Mouse (Mus musculus) myocyte (in vitro differentiated cells): ENCODE data around the gene Ninj2. TPM values are rescaled to one million over a fixed set of nuclear protein-coding genes. Genes with fewer than 3 reads are reported as not detected.

Experiments used
- H3K27me3 ChIP-seq: one replicate; pipeline ENCODE4 v1.6.1; 2011; ENCODE audit not compliant: control insufficient read depth, insufficient read depth, insufficient read length
- H3K36me3 ChIP-seq: one replicate; pipeline ENCODE4 v1.6.1; 2011; ENCODE audit not compliant: control insufficient read depth, insufficient read depth
- H3K4me2 ChIP-seq: one replicate; pipeline ENCODE4 v1.6.1; 2011; ENCODE audit warnings: low read depth, control low read depth
- H3K4me3 ChIP-seq: one replicate; pipeline ENCODE4 v1.5.1; 2011; ENCODE audit warnings: mild to moderate bottlenecking, control low read depth, moderate library complexity
- H3K79me2 ChIP-seq: one replicate; pipeline ENCODE4 v1.6.1; 2011; ENCODE audit not compliant: control insufficient read depth, insufficient read depth
- H3ac ChIP-seq: one replicate; pipeline ENCODE4 v1.6.1; 2011; ENCODE audit not compliant: control insufficient read depth, insufficient read length
- CEBPB ChIP-seq: IDR thresholded peaks from 2 replicates; pipeline ENCODE4 v1.6.1; 2011; ENCODE audit warnings: mild to moderate bottlenecking, moderate library complexity; ENCODE audit not compliant: poor library complexity, insufficient read depth, severe bottlenecking
- E2F4 ChIP-seq: IDR thresholded peaks from one replicate; pipeline ENCODE4 v1.6.1; 2011; ENCODE audit warnings: mild to moderate bottlenecking, control low read depth, moderate library complexity; ENCODE audit not compliant: insufficient read depth
- MAX ChIP-seq: IDR thresholded peaks from one replicate; pipeline ENCODE4 v1.6.1; 2011; ENCODE audit warnings: low read depth, mild to moderate bottlenecking, control low read depth
- MYOD1 ChIP-seq, 3 experiments: IDR thresholded peaks; one replicate each; pipeline ENCODE4 v1.6.1; 2011; ENCODE audit warnings: control low read depth in 2 of 3, low read depth in 2 of 3, mild to moderate bottlenecking in 2 of 3, moderate library complexity in 1 of 3; ENCODE audit not compliant: insufficient read length in 2 of 3, control insufficient read depth in 1 of 3
- MYOG ChIP-seq, 3 experiments: IDR thresholded peaks; one replicate each; pipeline ENCODE4 v1.6.1; 2011; ENCODE audit warnings: control low read depth in 2 of 3, low read depth in 2 of 3, mild to moderate bottlenecking in 2 of 3; ENCODE audit not compliant: insufficient read length in 2 of 3, control insufficient read depth in 1 of 3, insufficient read depth in 1 of 3
- POLR2A ChIP-seq: IDR thresholded peaks from one replicate; pipeline ENCODE4 v1.6.1; 2011; ENCODE audit warnings: low read depth, mild to moderate bottlenecking, control low read depth, moderate library complexity; ENCODE audit not compliant: insufficient read length
- POLR2AphosphoS2 ChIP-seq: IDR thresholded peaks from one replicate; pipeline ENCODE4 v1.6.1; 2011; ENCODE audit warnings: low read depth, control low read depth; ENCODE audit not compliant: insufficient read length
- REST ChIP-seq: IDR thresholded peaks from one replicate; pipeline ENCODE4 v1.6.1; 2011; ENCODE audit warnings: mild to moderate bottlenecking, control low read depth, moderate library complexity; ENCODE audit not compliant: insufficient read depth, insufficient read length
- TCF12 ChIP-seq: IDR thresholded peaks from one replicate; pipeline ENCODE4 v1.6.1; 2011; ENCODE audit warnings: mild to moderate bottlenecking, control low read depth; ENCODE audit not compliant: poor library complexity, insufficient read depth, severe bottlenecking
- TCF3 ChIP-seq: IDR thresholded peaks from one replicate; pipeline ENCODE4 v1.6.1; 2011; ENCODE audit warnings: low read depth, control low read depth; ENCODE audit not compliant: insufficient read length
- USF1 ChIP-seq: IDR thresholded peaks from one replicate; pipeline ENCODE4 v1.6.1; 2011; ENCODE audit warnings: low read depth, mild to moderate bottlenecking, control low read depth, moderate library complexity
- polyA plus RNA-seq: library from polyadenylated mRNA; unstranded; fragments of >200 nt; fragmentation: generic; extraction: Trizol; gene quantifications from one replicate; pipeline ENCODE4 v1.2.1, GENCODE M21; 2012; ENCODE audit warnings: missing spikeins

Ninj2 gene
- polyA plus RNA-seq, 1 experiment: 0.05 TPM

DNA sequence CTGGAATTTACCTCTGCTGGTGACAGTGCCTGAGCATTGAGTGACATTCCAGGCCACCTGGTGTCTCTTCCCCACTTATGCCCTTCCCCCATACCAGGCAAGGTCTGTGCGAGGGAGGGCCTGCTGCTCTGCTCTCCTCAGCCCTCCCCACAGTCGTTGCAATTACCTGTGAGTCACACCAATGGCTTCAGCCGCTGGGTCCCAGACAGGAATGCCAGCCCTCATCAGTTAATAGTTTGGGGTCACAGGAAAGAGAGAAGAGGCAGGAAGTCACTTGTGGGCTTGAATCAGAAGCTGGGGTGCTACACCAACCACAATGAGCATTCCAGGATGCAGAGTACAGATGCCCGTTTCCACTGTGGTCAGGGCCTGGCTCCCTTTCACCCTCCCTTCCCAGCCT lies 41.6 kb downstream of the Ninj2 start:
- Histone ChIP-seq H3K79me2 (no peaks in the 10 kb centered on the region), H3K4me2 (peak overlapping the region; percentile 87), H3ac (no peak overlapping the region), H3K36me3 (no peaks in the 10 kb centered on the region), H3K4me3 (no peak overlapping the region), H3K27me3 (no peaks in the 10 kb centered on the region)
- TF ChIP-seq E2F4: no peak
- TF ChIP-seq TCF12: no peak
- TF ChIP-seq MYOD1 (IDR thresholded peaks at IDR 0.05; ENCODE audit: control insufficient read depth in 1 of 3, insufficient read length in 2 of 3, low read depth in 2 of 3): peak in 2 of 3 experiments; percentile 16 to 91
- no peak for TF ChIP-seq MAX
- no peak for TF ChIP-seq POLR2AphosphoS2

GRCm38 (mm10) chr6:120145439-120145838 lies 52.3 kb downstream of the Ninj2 start:
- Histone ChIP-seq H3K4me2 (peak overlapping the region; percentile 62), H3ac (no peak overlapping the region), H3K79me2 (no peaks in the 10 kb centered on the region), H3K36me3 (no peaks in the 10 kb centered on the region), H3K4me3 (no peak overlapping the region), H3K27me3 (no peaks in the 10 kb centered on the region)
- TF ChIP-seq MAX (no peak), CEBPB (peak; percentile 90), E2F4 (no peak)

DNA sequence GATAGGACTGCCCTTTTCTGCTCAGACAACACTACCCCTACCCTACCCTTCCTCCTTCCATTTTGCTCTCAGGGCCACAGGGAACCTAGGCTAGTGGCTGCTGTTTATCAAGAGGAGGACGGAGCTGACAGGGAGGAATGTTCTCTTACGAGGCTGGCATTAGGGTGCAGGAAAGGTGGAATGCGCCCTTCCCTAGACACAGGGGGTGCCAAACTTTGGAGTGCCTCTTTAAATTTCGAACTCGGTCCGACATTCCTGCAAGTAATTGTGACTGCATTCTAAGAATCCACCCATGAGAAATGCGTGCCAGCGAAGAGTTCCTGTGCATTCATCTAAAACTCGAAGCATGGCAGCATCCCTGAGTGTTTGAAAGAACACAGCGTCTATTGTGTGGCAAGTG lies 53.5 kb downstream of the Ninj2 start:
- H3K27me3 ChIP-seq: no peaks in the 10 kb centered on the region
- no peak overlapping the region for H3K4me3 ChIP-seq
- H3ac ChIP-seq: no peak overlapping the region
- no peaks in the 10 kb centered on the region for H3K79me2 ChIP-seq
- no peak for TF ChIP-seq USF1
- no peak for TF ChIP-seq E2F4
- TF ChIP-seq MYOD1 (IDR thresholded peaks at IDR 0.05; ENCODE audit: control insufficient read depth in 1 of 3, insufficient read length in 2 of 3, low read depth in 2 of 3): no peak
- TF ChIP-seq TCF12: no peak
- H3K36me3 ChIP-seq: no peaks in the 10 kb centered on the region
- no peak overlapping the region for H3K4me2 ChIP-seq

GRCm38 (mm10) chr6:120147411-120147810 lies 54.3 kb downstream of the Ninj2 start:
- H3K27me3 ChIP-seq: no peaks in the 10 kb centered on the region
- TF ChIP-seq POLR2AphosphoS2: no peak
- no peak for TF ChIP-seq TCF3
- no peak for TF ChIP-seq POLR2A
- no peaks in the 10 kb centered on the region for H3K79me2 ChIP-seq
- no peak overlapping the region for H3ac ChIP-seq
- H3K4me2 ChIP-seq: no peak overlapping the region
- H3K4me3 ChIP-seq: no peak overlapping the region
- H3K36me3 ChIP-seq: no peaks in the 10 kb centered on the region

- TF ChIP-seq TCF3: no peak
- TF ChIP-seq E2F4: no peak
- no peak for TF ChIP-seq MYOG (IDR thresholded peaks at IDR 0.05; ENCODE audit: control insufficient read depth in 1 of 3, insufficient read depth in 1 of 3, insufficient read length in 2 of 3, low read depth in 2 of 3)
- no peak for TF ChIP-seq TCF12
- TF ChIP-seq POLR2A: no peak
- no peak for TF ChIP-seq REST
- H3ac ChIP-seq: no peak overlapping the region
- H3K36me3 ChIP-seq: no peaks in the 10 kb centered on the region
- no peak overlapping the region for H3K4me3 ChIP-seq
- H3K27me3 ChIP-seq: no peaks in the 10 kb centered on the region
- no peak overlapping the region for H3K4me2 ChIP-seq
- H3K79me2 ChIP-seq: no peaks in the 10 kb centered on the region
These were observed 55.7 kb downstream of the Ninj2 start for GRCm38 (mm10) chr6:120148716-120149392.

DNA sequence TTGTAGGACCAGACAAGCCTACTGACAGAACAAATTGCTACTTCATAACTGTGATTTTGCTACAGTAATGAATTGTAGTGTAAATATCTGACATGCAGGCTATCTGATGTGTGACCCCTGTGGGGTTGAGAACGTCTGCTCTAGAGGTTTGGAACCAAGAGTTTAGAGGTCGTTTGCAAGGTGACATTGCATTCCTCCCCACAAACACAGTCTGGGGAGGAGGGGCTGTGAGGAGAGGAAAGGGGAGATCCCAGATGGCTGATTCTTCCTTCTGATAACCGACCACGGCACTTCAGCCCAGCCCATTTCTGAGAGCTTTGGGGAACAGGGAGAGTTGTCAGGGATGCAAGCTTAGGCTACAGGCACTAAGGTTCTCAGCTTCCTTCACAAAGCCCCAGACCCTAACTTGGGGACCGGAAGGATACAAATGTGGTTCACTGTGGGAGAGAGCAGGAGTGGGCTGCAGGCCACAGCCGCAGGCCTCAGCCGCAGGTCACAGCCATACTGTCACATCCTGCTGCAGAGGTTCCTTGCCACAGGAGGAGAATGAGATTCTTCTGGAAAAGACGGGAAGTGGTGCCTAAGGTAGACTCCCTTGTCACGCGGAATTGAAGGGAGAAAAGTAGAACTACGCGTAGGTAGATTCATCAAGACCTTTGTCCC lies 56.4 kb downstream of the Ninj2 start:
- no peaks in the 10 kb centered on the region for H3K79me2 ChIP-seq
- no peaks in the 10 kb centered on the region for H3K27me3 ChIP-seq
- TF ChIP-seq TCF12 (no peak), MAX (no peak), POLR2AphosphoS2 (no peak), MYOG (IDR thresholded peaks at IDR 0.05; ENCODE audit: control insufficient read depth in 1 of 3, insufficient read depth in 1 of 3, insufficient read length in 2 of 3, low read depth in 2 of 3) (no peak), CEBPB (no peak), TCF3 (no peak)
- H3K4me3 ChIP-seq: no peak overlapping the region
- H3ac ChIP-seq: no peak overlapping the region
- no peak overlapping the region for H3K4me2 ChIP-seq
- H3K36me3 ChIP-seq: no peaks in the 10 kb centered on the region
